Mouse (Mus musculus) left cerebral cortex, postnatal 25 days (tissue): ENCODE measurements around the gene Rnf212b. TPM values are rescaled to one million over a fixed set of nuclear protein-coding genes. Genes with fewer than 3 reads are reported as not detected.
"Not testable (repeated sequence)": the region's sequence is repeated elsewhere in the genome, so short reads cannot be mapped to it uniquely, and the experiment has no call there.

Experiments
- DNase-seq, 2 experiments: peaks; one replicate each; pipeline ENCODE4 v3.0.0; 2022; ENCODE audit warnings: low spot score in 2 of 2, mixed read lengths in 1 of 2
- intact Hi-C: fragments of 180-260 bp; cut with DNase I; formaldehyde crosslinking; loops from one replicate; pipeline ENCODE4 v1.15.1; 2025
- total RNA-seq, 2 experiments: library from RNA; stranded (reverse); gene quantifications; 2 replicates each; pipeline ENCODE4 v1.2.3; 2021

The Rnf212b gene
- not detected for total RNA-seq

GRCm38 (mm10) chr14:54813991-54814390, at the start of gene Rnf212b:
Rnf212b (plus strand) TSS chr14:54814141.
- intact Hi-C loops = no loop called here

DNA sequence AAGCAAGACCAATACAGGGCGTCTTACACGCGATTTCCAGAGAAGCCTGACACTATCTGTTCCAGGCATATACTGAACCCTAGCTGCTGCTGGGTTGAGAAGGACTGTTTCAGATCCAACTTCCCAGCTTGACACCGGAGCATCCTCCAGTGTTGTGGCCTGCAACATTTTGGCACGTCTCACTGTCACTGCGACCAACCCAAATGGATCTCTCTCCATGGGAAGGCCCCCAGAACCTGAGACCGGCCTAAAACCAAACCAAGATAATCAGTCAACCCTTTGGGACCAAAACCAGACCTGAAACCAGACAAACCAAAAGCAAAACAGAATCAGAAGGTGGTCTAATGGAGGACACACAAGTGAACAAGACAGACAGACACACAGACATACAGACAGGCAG, 47.0 kb upstream of the Rnf212b start:
- intact Hi-C loops = not testable (repeated sequence)

More at GRCm38 (mm10) chr14:54813991-54814390, at the start of gene Rnf212b:
- no peak for DNase-seq

DNA sequence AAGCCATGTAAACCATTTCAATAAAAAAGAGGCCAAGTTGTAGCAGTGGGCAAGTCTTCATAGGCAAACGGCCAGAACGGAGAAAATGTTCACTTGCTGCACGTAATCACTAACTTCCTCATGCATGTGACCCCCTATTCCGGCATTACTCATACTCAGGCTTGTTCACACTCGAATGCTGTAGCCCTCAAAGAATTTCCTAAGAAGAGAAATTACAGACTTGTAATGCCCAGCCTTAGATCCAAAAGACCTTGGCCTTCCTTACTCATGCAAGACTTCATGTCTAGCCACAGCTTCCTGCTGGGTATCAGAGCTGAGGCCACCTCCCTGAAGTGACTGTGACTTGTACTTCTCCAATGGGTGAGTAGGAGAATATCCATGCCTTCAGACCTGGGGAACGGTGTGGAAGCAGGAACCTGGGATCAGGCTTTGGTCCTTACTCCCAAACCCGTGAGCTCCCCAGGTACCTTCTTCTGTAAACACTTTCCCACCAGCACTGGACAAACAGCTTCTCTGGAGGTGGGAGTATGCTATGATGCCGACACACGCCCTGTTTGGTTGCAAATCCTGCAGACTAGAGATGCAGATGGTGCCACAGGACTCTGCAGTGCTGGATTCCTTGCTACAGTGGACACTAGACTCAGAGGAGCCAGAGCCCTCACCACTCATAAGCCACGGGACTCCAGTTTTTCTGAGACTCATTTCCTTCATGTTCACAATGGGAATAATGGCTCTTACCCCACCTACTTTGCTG, 45.5 kb upstream of the Rnf212b start:
- intact Hi-C loops = no loop called here
- no peak for DNase-seq

More for the DNA sequence above, 47.0 kb upstream of the Rnf212b start:
- DNase-seq = not testable (repeated sequence)

DNA sequence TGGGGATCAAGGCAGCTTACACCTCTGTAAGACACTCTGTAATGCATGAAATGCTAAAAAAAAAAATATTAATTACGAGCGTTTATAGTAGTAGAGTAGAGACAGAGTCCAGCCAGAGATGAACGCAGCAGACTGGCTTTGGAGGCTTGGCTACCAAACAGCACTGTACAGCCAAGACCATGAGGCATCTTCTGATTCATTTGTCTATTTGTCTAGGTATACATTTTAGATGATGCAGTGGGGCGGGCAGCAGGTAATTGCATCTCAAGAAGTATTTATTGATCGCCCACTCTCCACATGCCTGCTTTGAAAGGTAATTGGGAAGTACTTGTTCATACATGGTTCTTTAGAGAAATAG, 44.9 kb upstream of the Rnf212b start:
- intact Hi-C loops = no loop called here
- DNase-seq = no peak

GRCm38 (mm10) chr14:54770373-54770772, 43.6 kb upstream of the Rnf212b start:
- no peak for DNase-seq
- intact Hi-C loops = no loop called here

DNA sequence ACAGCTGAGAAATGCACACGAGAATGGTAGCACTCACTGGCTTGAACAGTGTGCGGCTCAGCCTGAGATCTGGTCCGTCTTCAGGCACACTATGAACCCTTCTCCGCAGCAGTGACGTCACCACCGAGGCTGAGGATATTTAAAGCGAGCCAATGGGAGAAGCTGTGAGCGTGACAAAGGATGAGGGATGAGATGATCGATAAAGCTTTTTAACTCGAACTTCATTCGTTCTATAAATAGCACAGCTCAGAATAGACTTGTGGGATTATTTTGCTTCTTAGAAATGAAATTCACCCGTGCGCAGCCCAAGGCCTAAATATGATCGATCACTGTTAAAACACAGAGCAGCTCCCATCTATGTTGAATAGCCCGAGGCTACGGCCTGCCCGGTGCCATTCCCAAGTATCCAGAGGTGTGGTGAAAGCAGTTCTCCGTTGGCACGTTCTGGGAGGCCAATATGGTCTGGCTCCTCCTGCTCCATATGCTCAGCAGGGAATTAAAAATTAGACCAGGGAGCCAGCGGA, 41.5 kb upstream of the Rnf212b start:
- intact Hi-C loops = no loop called here
- DNase-seq = peak; percentile 80 to 84

GRCm38 (mm10) chr14:54775534-54776041, 38.4 kb upstream of the Rnf212b start:
- intact Hi-C loops = loop anchor here (2.0 kb wide), 1 partner anchor 21 kb away; no protein-coding TSS in a partner anchor
- peak in 1 of 2 experiments; percentile 55 for DNase-seq

GRCm38 (mm10) chr14:54776768-54777167, 37.2 kb upstream of the Rnf212b start:
- intact Hi-C loops = loop anchor here (2.0 kb wide), 1 partner anchor 22 kb away; no protein-coding TSS in a partner anchor
- DNase-seq = no peak

DNA sequence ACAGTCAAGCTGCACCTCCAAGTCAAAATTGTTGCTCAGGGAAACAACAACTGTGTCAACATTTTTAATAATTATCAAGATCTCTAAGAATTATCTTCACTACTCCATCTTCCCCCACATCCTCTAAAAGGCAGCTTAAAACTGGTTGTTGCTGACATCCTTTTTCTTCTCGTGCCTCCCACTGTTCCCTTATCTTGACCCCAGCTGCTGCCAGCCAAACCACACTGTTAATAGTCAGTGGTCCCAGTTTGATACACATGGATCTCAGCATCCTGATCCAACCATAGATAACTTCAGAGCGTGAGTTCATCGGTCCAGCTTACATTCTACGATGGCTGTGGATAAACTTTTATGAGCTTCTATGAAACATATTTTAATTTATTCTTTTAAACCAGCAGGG, 36.0 kb upstream of the Rnf212b start:
- intact Hi-C loops = loop anchor here (2.0 kb wide), 1 partner anchor 23 kb away; no protein-coding TSS in a partner anchor
- DNase-seq = no peak

DNA sequence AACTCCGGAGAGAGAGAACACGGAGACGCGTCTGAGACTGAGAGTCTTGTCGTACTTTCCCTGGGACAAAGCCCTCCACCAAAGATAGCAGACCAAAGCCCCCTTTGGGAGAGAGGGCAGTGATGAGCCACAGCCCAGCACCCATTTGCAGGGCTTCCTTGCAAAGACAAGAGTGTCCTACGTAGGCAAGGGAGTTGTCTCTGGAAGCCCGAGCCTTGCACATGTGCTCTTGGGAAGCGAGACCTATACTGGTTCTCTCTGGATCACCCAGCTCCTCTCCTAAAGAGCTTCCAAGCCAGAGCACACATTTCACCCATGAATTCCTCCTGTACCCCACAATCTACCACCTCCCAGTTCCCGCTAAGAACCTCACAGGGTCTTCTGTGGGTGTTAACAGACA, 33.9 kb upstream of the Rnf212b start:
- DNase-seq = peak in 1 of 2 experiments; percentile 42
- intact Hi-C loops = loop anchor here (2.0 kb wide), 1 partner anchor 51 kb away; no protein-coding TSS in a partner anchor

DNA sequence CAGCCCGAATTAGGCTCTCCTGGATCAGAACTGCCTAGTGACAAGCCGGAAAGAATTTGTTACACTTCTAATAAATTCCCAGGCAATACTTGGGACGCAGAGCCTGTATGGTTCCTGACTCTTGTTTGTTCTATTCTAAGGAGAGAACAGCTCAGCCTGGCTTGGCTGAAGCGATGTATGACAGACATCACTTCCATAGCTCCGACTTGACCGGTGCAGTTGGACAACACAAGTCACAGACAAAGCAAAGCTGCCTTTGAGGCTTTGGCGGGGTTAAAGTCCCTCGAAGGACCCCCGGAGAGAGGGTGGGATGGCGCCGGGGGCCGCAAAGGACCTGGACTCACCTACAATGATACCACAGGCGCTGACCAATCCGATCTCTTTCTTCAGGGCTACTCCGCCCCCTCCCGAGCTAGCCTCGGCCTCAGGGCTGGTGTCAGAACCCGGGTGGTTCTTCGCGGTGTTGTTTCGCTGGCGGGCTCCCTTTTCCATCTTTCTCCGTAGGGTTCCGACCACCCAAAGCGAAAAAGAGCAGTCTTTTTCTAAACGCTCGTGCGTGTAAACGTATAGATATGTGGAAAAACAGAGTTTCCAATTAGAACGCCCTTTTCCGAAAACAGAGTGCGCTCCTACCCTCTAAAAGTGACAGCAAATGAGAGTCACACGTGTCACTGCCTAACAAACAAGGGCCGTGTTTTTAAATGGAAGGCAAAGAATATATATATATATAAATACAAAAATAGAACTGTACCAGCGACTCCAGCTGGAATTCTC, 32.9 kb upstream of the Rnf212b start:
- DNase-seq = peak; percentile 69 to 82
- intact Hi-C loops = loop anchor here (1.0 to 2.0 kb wide), 2 partner anchors 52 to 67 kb away; no protein-coding TSS in a partner anchor

GRCm38 (mm10) chr14:54781610-54782365, 32.2 kb upstream of the Rnf212b start, which contains the start of gene Slc7a8:
Slc7a8 (minus strand) TSS chr14:54781946.
- intact Hi-C loops = loop anchor here (1.0 to 2.0 kb wide), 2 partner anchors 53 to 67 kb away; no protein-coding TSS in a partner anchor
- DNase-seq = peak; percentile 79 to 82

DNA sequence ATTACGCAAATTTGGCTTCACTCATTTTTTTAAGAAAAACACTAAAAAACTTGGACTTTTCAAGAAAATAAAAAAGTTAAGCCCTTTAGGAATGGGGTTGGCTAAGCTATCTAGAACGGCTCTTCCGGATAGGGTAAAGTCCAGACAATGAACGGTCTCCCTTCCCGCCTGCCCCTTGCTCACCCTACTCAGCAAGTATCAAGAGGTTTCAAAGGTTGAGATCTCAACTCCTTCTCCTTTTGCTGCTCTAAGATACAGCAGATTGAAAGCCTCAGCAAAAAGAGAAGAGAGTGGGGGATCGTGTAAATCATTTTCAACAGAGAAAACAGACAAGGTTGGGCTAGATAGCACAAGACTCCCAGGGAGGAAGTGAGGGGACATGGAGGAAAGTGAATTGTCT, 31.0 kb upstream of the Rnf212b start:
- no peak for DNase-seq
- intact Hi-C loops = no loop called here

GRCm38 (mm10) chr14:54785898-54786297, 28.0 kb upstream of the Rnf212b start:
- DNase-seq = peak; percentile 35 to 55
- intact Hi-C loops = loop anchor here (1.0 kb wide), 1 partner anchor 72 kb away; no protein-coding TSS in a partner anchor

GRCm38 (mm10) chr14:54786489-54786888, 27.5 kb upstream of the Rnf212b start:
- no peak for DNase-seq
- intact Hi-C loops = loop anchor here (1.0 kb wide), 1 partner anchor 72 kb away; no protein-coding TSS in a partner anchor

DNA sequence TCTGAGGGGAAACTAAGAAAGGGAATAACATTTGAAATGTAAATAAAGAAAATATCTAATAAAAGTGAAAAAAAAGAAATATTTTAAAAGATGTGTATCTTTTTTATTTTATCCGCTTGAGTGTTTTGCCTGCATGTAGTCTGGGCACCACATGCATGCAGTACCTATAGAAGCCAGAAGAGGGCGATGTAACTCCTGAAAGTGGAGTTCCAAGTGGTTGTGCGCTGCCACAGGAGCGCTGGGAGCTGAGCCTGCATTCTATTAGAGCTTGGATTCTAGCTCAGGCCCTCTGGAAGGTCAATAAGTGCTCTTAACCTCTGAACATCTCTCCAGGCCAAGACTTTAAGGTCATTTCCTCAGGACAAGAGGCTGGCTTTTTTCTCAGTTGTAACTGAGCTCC, 26.7 kb upstream of the Rnf212b start:
- DNase-seq = no peak
- intact Hi-C loops = no loop called here

- no peak for DNase-seq
- intact Hi-C loops = no loop called here
Observed at GRCm38 (mm10) chr14:54788231-54788630, 25.7 kb upstream of the Rnf212b start.

DNA sequence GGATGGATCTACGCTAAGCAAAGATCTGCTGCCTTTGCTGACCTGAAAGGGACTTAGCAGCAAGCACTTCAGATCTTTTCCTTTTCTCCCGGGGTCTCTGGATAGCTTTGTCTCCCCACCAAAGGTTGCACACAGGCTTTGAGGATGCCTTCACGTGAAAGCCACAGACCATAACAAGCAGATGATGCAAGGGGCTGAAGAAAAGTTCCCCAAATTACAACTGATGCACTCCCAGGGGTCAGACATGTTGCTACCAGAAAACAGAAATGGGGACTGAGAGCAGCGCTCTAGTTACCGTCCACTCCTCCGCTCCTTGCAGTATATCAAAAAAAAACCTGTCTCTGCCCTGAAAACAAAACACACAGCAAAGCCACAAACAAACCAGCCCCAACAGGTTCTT, 21.8 kb upstream of the Rnf212b start:
- intact Hi-C loops = no loop called here
- no peak for DNase-seq

- no peak for DNase-seq
- intact Hi-C loops = no loop called here
Observed at GRCm38 (mm10) chr14:54793351-54793750, 20.6 kb upstream of the Rnf212b start.
